Mouse (Mus musculus): Measurements from ENCODE around the gene 2410137M14Rik.

DNA sequence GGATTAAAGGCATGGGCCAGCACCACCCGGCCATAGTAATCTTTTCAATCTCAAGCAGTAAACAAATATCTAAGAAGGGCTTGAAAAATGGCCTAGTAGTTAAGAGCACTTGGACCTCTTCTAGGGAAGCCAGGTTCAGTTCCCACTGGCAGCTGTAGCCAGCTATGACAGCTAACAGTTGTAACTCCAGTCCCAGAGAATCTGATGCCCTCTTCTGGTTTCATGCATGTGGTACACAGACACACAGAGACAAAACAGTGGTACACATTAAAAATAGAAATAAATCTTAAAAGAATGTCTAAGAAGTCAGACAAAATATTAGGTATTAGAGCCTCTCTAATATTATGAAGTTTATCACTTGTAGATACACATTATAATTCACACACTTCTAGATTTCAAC lies 19.9 kb downstream of the 2410137M14Rik start:
- no peak for TF ChIP-seq POLR2A (IDR thresholded peaks at IDR 0.05; ENCODE audit: insufficient read depth, low read length)
- no peak for TF ChIP-seq CTCF (IDR thresholded peaks at IDR 0.05; ENCODE audit: low read depth, low read length)

Data from ES-Bruce4 (cell line).